Mouse (Mus musculus) gastrocnemius, adult 2 months (tissue): Measurements from ENCODE around the gene Fam193a. TPM values are rescaled to one million over a fixed set of nuclear protein-coding genes. Genes with fewer than 3 reads are reported as not detected.
A peak's percentile ranks its signal among the peaks of the same experiment; 100 is the strongest.

ENCODE experiments used
- DNase-seq: peaks from one replicate; pipeline ENCODE4 v3.0.0; 2022
- H3K27ac ChIP-seq: fragments of 200-600 bp; 2 replicates; pipeline ENCODE4 v1.8.1; 2022; ENCODE audit warnings: mild to moderate bottlenecking
- H3K4me3 ChIP-seq: fragments of 200-600 bp; 2 replicates; pipeline ENCODE4 v1.8.1; 2022; ENCODE audit warnings: mild to moderate bottlenecking, moderate library complexity
- CTCF ChIP-seq: fragments of 200-600 bp; IDR thresholded peaks from 2 replicates; pipeline ENCODE4 v1.8.1; 2022; ENCODE audit warnings: antibody characterized with exemption, mild to moderate bottlenecking, moderate library complexity
- intact Hi-C: fragments of 180-260 bp; cut with DNase I; formaldehyde crosslinking; loops from one replicate; pipeline ENCODE4 v1.15.1; 2025
- total RNA-seq, 2 experiments: library from RNA; stranded (reverse); gene quantifications; 2 replicates each; pipeline ENCODE4 v1.2.3; 2021

Fam193a gene
- total RNA-seq, 2 experiments from 2014 or later: 16.5 to 17.7 TPM

DNA sequence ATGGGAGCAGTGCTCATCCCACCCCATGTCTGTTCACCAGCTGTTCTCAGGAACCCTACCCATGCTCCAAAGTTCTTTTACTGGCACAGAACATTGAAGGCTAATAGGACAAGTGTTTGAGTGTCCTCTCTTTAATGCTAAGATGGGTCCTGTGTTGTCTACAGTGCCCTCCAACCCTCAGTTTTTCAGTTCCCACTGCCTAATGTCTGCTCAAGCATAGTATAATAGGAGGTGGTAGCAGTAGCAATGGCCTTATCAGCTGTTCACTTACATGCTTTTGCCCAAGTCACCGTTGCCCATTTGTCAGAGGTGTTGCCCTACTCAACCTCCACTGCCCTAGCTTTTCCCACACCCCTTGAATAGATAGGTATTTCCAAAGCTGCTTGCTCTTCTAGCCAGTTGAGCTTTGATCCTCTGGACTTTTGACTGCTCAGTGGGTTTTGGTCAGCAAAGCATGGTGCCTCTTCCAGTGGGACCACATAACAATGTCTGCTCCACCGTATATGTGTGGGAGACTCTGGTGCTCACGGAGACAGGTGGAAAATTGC is 17.6 kb upstream of the Fam193a start:
- DNase-seq: no peak
- intact Hi-C loops: no loop called here
- Histone ChIP-seq H3K27ac (no peak overlapping the region), H3K4me3 (no peak overlapping the region)
- TF ChIP-seq CTCF: no peak

DNA sequence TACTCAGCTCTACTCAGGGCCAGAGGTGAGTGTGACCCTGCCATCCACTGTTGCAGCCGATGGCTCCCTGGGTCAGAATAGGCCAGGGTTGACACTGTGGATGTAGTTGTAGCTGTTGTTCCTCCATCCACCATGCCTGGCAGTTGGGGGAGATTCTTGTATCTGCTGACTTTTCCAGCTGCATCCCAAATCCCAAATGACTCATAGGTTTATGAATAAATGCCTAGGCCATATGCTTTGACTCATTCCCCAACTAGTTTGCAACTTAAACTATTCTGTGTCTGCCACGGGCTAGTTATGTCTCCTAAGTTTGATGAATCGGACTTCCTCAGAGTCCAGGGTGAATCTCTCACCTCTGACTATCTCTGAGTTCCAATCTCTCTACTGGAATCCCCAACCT is 9.5 kb upstream of the Fam193a start:
- no peak overlapping the region for H3K27ac ChIP-seq
- no peak for TF ChIP-seq CTCF
- no peak for DNase-seq
- intact Hi-C loops: no loop called here
- H3K4me3 ChIP-seq: no peak overlapping the region

DNA sequence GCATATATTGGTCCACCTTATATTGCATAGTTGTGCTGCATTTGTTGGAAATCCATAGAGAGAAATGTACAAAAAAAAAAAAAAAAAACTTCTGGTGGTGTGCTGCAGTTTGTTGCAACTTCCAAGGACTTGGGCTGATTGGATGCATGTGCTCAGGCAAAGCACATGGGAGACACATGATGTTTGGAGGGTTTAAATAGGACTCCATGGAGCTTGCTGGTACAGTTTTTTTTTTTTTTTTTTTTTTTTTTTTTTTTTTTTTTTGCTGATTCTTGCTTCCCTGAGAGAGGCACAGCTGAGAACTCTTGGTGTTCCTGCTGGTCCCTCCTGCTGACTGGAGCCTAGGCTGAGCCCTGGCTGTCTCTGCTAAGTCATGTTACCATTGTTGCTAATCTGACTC is 6.6 kb upstream of the Fam193a start:
- Histone ChIP-seq H3K4me3 (no peak overlapping the region), H3K27ac (no peak overlapping the region)
- intact Hi-C loops: no loop called here
- no peak for TF ChIP-seq CTCF
- no peak for DNase-seq

DNA sequence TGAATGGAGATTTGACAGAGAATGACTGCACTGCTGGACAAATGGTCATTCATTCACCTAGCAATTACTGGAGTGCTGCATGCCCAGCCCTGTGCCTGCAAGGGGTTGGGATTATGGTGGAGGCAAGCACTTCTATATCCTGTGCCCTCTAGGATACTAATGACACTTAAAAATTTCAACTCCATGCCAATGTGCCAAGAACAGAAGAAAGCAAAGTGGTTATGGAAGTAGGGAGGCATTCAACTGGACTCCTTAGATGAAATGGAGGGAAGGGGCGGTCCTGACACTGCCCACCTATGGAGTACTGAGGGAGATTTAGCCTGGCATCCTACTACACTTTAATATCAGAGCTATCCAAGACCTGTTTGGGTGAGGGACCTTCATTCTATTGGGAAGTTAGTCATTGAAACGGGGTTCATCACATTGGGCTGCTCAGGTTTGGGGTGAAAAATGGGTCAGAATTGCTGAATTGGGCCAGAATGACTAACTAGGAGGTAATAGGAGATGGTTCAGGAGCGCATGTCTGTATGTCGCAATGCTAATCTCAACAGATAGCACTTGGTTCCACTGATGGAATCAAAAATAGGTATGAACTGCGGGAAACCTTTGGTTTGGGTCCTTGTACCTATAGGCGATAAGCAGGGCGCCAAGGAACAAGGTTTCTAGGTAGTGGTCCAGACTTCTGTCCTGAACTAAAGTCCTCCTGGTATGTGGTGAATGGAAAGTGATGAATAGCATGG is 1.0 kb upstream of the Fam193a start:
- Histone ChIP-seq H3K4me3 (peak overlapping the region; percentile 96), H3K27ac (peak overlapping the region; percentile 99)
- DNase-seq: no peak
- no peak for TF ChIP-seq CTCF
- intact Hi-C loops: loop anchor here (2.0 kb wide), 1 partner anchor 32 kb away; the partner anchor contains the start of gene Rnf4

DNA sequence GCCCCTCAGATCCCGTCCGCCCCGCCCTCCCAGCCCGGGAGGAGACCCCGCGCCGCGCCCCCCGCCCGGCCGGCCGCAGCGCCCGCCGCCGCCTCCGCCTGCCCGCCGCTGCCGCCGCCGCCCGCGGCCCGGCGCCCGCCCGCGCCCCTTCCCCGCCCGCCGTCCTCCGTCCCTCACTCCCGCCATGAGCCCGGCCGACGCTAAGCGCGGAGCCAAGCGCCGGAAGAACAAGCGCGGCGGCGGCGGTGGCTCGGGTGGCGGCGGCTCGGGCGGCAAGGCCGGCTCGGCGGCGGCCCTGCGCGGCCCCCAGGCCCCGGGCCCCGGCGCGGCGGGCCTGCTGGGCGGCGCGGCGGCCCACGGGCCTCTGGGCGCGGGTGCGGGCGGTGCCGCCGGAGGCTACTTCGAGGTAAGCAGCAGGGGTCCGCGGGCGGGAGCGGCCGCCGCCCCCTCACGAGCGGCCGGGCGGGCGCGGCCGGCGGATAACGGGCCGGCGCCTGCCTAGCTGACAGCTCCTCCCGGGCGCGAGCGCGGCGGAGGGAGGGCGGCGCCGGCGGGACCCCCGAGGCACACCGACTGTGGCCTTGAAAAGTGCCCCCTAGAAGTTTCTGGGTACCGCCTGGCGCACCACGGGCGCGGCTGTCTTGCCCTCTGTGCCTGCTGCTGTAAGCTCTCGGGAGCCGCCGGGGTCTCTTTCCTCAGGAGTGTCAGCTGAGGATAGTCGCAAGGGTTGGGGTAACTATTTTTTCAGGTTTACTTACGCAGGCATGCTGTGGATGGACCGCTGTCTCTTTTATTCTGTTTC is 490 bp downstream of the Fam193a start:
- H3K27ac ChIP-seq: peak overlapping the region; percentile 85
- peak; percentile 59 for DNase-seq
- no peak for TF ChIP-seq CTCF
- peak overlapping the region; percentile 96 for H3K4me3 ChIP-seq
- intact Hi-C loops: no loop called here

DNA sequence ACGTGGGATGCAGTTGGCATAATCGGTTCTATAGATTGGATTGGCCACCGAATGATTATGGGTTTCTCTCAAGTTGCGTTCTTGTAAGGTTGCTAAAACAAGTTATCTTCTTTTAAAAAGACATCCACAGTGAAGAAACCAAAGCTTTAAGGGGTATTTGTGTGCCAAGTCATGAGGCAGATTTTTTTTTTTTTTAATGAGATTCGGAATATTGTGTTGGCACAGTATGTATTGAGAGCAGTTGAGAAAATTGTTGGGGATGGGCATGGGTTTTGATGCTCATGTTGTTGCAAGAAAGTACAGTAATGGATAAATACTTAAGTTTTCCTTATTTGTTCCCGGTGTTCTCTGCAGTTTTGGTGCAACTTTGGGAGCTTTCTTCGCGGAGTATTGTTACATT is 1.1 kb downstream of the Fam193a start:
- no peak for TF ChIP-seq CTCF
- DNase-seq: no peak
- intact Hi-C loops: no loop called here
- Histone ChIP-seq H3K4me3 (peak overlapping the region; percentile 96), H3K27ac (peak overlapping the region; percentile 85)

DNA sequence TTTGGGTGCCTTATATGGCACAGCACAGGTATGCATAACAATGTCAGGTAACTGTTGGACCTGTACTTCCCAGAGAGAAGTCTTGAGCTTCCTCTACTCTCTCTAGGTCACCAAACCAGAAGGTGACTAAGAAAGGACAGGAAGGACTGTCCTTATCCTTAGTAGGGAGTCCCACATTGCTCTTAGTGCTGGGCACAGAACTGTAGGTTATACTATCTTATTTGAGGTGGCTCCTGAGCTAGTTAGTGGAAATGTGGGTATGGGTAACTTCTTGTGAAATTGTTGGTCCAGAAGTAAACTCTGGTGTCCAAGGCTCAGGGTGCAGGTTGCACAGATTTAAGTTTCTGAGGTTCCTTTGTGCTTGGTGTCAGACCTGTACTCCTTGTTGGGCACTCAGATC is 2.4 kb downstream of the Fam193a start:
- intact Hi-C loops: no loop called here
- Histone ChIP-seq H3K27ac (no peak overlapping the region), H3K4me3 (no peak overlapping the region; the same call in 1 of the 2 replicates)
- DNase-seq: no peak
- no peak for TF ChIP-seq CTCF

DNA sequence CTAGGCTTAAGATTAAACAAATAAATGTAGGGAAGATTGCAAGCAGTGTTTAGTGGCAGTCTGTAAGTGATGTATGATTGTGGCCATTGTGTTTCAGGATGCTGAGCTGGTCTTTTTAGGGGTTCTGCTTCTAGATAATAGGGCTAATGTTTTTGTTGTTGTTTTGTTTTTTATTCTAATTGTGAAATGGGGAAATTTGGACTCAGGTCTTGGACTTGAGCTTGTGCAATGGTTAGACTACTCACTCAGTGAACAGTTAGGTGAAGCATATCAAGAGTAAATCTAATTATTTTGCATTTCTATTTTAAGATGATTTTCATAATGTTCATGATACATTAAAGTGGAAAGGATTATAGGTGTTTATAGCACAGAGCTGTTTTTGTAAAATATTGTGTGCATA is 2.8 kb downstream of the Fam193a start:
- no peak for DNase-seq
- TF ChIP-seq CTCF: no peak
- H3K4me3 ChIP-seq: no peak overlapping the region
- H3K27ac ChIP-seq: no peak overlapping the region
- intact Hi-C loops: no loop called here

DNA sequence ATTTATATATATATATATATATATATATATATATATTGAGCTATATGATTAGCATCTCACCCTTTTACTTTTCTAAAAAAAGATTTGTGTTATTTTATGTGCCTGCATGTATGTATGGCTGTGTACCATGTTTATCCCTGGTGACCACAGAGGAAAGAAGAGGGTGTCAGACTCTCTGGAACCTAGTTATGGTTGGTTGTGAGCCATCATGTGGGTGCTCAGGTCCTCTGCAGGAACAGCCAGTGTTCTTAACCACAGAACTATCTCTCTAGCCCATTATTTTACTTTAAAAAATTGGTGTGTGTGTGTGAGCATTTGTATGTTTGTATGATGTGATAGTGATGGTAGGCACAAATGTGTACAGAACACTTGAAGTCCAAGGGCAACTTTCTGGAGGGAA is 9.1 kb downstream of the Fam193a start:
- TF ChIP-seq CTCF: no peak
- intact Hi-C loops: no loop called here
- Histone ChIP-seq H3K27ac (no peak overlapping the region), H3K4me3 (no peak overlapping the region)
- no peak for DNase-seq

DNA sequence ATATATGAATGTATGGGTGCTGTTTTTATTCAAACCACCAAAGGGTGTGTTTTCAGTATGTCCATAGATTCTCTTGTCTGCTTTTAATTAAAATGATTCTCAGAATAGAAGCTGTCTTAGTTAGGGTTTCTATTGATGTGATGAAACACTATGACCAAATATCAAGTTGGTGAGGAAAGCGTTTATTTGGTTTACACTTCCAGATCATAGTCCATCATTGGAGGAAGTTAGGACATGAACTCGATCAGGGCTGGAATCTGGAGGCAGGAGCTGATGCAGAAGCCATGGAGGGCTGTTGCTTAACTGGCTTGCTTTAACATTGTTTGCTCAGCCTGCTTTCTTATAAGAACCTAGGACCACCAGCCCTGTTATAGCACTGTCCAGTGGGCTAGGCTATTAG is 12.0 kb downstream of the Fam193a start:
- intact Hi-C loops: no loop called here
- TF ChIP-seq CTCF: no peak
- no peak overlapping the region for H3K4me3 ChIP-seq
- DNase-seq: no peak
- H3K27ac ChIP-seq: no peak overlapping the region

DNA sequence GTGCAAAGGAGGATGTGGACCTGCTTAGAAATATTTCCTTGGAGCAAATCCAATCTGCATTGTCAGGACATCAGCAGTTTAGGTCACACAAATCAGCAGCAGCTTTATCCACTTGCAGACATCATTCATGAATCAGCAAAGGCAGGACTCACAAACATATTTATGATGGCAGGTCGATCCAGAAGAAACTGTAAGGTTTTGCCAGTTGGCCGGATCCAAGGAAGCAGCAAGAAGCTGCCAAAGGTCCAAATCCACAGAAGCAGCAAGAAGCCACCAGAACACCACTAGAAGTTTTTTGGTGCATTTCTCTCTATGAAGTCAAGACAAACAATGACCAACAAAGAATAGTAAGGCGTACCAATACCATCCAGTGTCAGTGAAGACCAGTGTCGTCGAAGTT is 15.9 kb downstream of the Fam193a start:
- Histone ChIP-seq H3K4me3 (no peak overlapping the region), H3K27ac (no peak overlapping the region)
- no peak for DNase-seq
- no peak for TF ChIP-seq CTCF
- intact Hi-C loops: no loop called here

DNA sequence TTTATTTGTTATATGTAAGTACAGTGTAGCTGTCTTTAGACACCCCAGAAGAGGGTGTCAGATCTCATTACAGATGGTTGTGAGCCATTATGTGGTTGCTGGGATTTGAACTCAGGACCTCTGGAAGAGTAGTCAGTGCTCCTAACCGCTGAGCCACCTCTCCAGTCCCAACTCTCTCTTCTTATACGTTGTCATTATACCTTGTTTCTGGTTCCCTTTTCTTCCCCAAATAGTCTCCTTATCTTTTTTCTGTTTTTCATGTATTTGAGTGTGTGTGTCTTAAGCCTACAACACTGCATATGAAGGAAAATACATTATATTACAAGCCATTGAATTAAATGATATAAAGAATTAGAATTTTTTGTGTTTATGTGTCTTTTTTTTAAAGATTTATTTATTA is 17.0 kb downstream of the Fam193a start:
- TF ChIP-seq CTCF: no peak
- intact Hi-C loops: no loop called here
- DNase-seq: no peak
- no peak overlapping the region for H3K4me3 ChIP-seq
- no peak overlapping the region for H3K27ac ChIP-seq

DNA sequence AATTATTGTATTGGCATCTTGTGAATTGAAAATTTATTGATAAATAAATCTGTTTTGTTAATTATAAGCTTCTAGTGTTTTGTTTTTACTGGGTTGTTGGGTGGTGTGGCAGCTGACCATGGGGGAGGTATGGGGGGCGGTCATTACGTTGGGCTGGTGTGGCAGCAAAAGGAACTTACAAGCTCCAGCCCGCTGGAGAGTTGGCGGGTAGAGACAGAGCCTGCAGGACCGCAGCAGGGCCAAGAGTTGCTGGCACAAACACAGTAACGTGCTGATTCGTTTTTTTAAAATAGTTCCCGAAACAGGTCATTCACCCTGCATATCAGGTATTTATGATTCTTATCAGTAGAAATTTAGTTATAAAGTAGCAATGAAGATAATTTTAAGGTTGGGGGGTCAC is 23.5 kb downstream of the Fam193a start:
- no peak for DNase-seq
- intact Hi-C loops: no loop called here
- TF ChIP-seq CTCF: no peak
- Histone ChIP-seq H3K27ac (no peak overlapping the region), H3K4me3 (no peak overlapping the region)

DNA sequence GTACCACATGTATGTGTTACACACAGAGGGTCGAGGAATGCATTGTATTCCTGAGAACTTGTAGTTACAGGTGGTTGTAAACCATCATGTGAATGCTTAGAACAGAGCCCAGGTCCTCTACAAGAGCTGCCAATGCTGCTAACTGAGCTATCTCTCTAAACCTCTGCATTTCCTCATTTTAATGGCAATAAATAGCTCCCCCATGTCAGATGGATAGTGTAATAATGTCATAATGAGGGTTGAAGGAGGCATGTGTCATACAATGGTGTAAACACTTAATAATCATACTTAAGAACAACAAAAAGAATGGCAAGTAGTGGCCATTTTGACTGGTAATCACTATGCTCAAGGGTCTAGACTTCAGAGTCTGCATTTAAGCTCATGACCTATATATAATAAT is 25.6 kb downstream of the Fam193a start:
- DNase-seq: no peak
- intact Hi-C loops: no loop called here
- TF ChIP-seq CTCF: no peak
- H3K4me3 ChIP-seq: no peak overlapping the region
- no peak overlapping the region for H3K27ac ChIP-seq
